Mouse (Mus musculus) embryonic facial prominence, embryonic 10.5 days (tissue): ENCODE results near the gene Peli2. TPM values are rescaled to one million over a fixed set of nuclear protein-coding genes. Genes with fewer than 3 reads are reported as not detected.

Experiments used
- DNase-seq: peaks from one replicate; pipeline ENCODE4 v3.0.0-alpha.2; 2017; ENCODE audit warnings: low spot score
- H3K27ac ChIP-seq: fragments of 300-500 bp; sonication (generic); replicated peaks from 2 replicates; pipeline ENCODE4 v1.5.1; 2016; ENCODE audit warnings: mild to moderate bottlenecking
- H3K27me3 ChIP-seq: fragments of 300-500 bp; sonication (generic); replicated peaks from 2 replicates; pipeline ENCODE4 v1.6.1; 2016; ENCODE audit warnings: low read depth, mild to moderate bottlenecking; ENCODE audit not compliant: poor library complexity, severe bottlenecking
- H3K36me3 ChIP-seq: fragments of 300-500 bp; sonication (generic); replicated peaks from 2 replicates; pipeline ENCODE4 v1.6.1; 2016; ENCODE audit warnings: mild to moderate bottlenecking, moderate library complexity
- H3K4me1 ChIP-seq: fragments of 300-500 bp; sonication (generic); 2 replicates; pipeline ENCODE4 v1.6.1; 2016
- H3K4me3 ChIP-seq: fragments of 300-500 bp; sonication (generic); 2 replicates; pipeline ENCODE4 v1.5.1; 2016; ENCODE audit warnings: mild to moderate bottlenecking, moderate library complexity
- H3K9me3 ChIP-seq: fragments of 300-500 bp; sonication (generic); 2 replicates; pipeline ENCODE4 v1.6.1; 2016; ENCODE audit warnings: mild to moderate bottlenecking
- WGBS: fragments of 180-500 bp; shearing (Covaris S2); methylation state at CpG from one replicate; pipeline ENCODE4 v1.1.7; 2016; 5-methylcytosine and 5-hydroxymethylcytosine counted together
- polyA plus RNA-seq: library from polyadenylated mRNA; unstranded; fragments of >200 nt; fragmentation: Nextera tagmentation; extraction: Ambion mirVana; gene quantifications from 2 replicates; pipeline ENCODE4 v1.2.1, GENCODE M21; 2016

Peli2 gene
- polyA plus RNA-seq, 1 experiment from 2014 or later, result 8.0 TPM

DNA sequence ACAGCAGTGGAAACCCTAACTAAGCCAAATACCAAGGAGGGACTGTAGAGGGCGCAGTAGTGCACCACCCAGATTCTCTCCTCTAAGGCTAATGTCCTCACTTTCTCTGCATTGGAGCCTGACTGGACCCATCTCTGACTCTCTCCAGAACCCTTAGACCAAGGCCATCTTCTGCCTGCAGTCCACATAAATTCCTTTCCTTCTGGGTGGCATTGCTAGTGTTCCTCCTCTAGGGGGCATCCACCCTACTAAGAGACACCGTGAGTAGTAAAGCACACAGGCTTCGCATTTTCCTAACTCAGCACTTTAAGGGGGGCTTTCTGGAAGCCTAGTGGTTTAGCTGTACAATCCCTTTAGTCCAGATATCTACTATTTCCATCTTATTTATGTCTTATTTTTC, 207.1 kb downstream of the Peli2 start:
- Histone ChIP-seq H3K4me3 (no peak overlapping the region), H3K36me3 (no peaks in the 10 kb centered on the region), H3K9me3 (no peaks in the 10 kb centered on the region), H3K27me3 (no peaks in the 10 kb centered on the region), H3K4me1 (peaks cover 29% of the 10 kb centered on the region), H3K27ac (no peak overlapping the region)
- no peak for DNase-seq
- 65% methylated on average over 3 of the region's 3 CpGs for whole genome bisulfite sequencing

DNA sequence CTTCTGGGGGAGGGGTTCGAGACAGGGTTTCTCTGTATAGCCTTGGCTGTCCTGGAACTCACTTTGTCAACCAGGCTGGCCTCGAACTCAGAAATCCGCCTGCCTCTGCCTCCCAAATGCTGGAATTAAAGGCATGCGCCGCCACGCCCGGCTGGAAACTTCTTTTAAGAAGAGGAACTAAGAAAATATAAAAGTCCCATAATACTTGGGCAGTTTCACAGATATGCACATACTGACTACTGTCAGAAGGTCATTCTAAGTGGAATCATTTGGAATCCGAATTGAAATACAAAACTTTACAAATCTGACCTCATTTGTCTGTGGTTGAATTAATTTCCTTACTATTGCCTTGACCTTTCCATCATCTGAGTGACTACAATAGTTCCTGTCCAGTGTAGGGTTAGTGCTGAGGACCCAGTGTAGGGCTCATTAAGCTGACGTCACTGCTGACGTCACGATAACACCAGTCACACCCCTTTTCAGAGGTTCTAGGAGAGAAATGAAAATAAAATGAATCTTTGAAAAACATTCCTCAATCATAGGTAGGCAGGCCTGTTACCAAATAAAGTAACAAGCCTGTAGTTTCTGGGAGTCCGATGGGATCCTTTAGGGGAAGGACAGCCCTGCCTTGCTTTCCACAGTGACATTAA, 209.2 kb downstream of the Peli2 start:
- Histone ChIP-seq H3K27me3 (no peaks in the 10 kb centered on the region), H3K4me3 (no peak overlapping the region), H3K9me3 (no peaks in the 10 kb centered on the region), H3K36me3 (no peaks in the 10 kb centered on the region), H3K4me1 (peaks cover 40% of the 10 kb centered on the region), H3K27ac (no peak overlapping the region)
- DNase-seq, result no peak
- WGBS, result 91% methylated on average over 12 of the region's 12 CpGs
